ENCODE assay signal across 9 mouse cellular contexts in genomic region chr13:112752309-112752975, GRCm38 (mm10). TPM values are rescaled to one million over a fixed set of nuclear protein-coding genes. Genes with fewer than 3 reads are reported as not detected.
DNase-seq lines count a peak whose midpoint lies in the region; ATAC-seq and TF ChIP-seq lines count a peak whose summit lies in the region.
"Had no signal": no experiment of that assay in that cellular context is flagged by ENCODE, and none has a peak within 500 bp of the region (broad histone marks: within the 10 kb centered on the region; RNA-seq: fewer than 3 reads in every experiment).

No protein-coding gene starts in this region.

- TF ChIP-seq CTCF in heart, adult 2 months (IDR thresholded peaks at IDR 0.05), result no peak
- TF ChIP-seq CTCF in lung, embryonic 14.5 days (IDR thresholded peaks at IDR 0.05; ENCODE audit: low read depth), result no peak
- no peak for TF ChIP-seq CTCF in intestine, postnatal 0 days (IDR thresholded peaks at IDR 0.05; ENCODE audit: low read depth)

- 0 out of 2 replicates have a peak, but pooled peaks have one; percentile 21 for TF ChIP-seq POLR2A in heart, adult 2 months (IDR thresholded peaks at IDR 0.05; ENCODE audit: insufficient read depth, low read depth, low read length)

- no peak overlapping the region for H3K4me2 ChIP-seq in lung, embryonic 14.5 days
- H3K4me2 ChIP-seq in intestine, postnatal 0 days (replicated peaks; ENCODE audit: low read depth), result peak overlapping the region; percentile 33; the same call in 1 of the 2 replicates
- H3K4me2 ChIP-seq in stomach, embryonic 16.5 days (ENCODE audit: low read depth, low read length), result 0 out of 2 replicates have a peak overlapping the region, but pooled peaks have one; percentile 52

- TF ChIP-seq EP300 in heart, adult 2 months (IDR thresholded peaks at IDR 0.05; ENCODE audit: insufficient read depth, low read depth, low read length), result no peak

- H3K27me3 ChIP-seq in heart, adult 2 months (ENCODE audit: control insufficient read depth, insufficient read depth, low read length), result no peaks in the 10 kb centered on the region
- H3K27me3 ChIP-seq in lung, embryonic 14.5 days (ENCODE audit: insufficient read depth, low read length), result no peaks in the 10 kb centered on the region
- no peaks in the 10 kb centered on the region for H3K27me3 ChIP-seq in intestine, postnatal 0 days (replicated peaks; ENCODE audit: control insufficient read depth, insufficient read depth, low read length)
- H3K27me3 ChIP-seq in stomach, embryonic 16.5 days (ENCODE audit: control insufficient read depth, insufficient read depth, low read length), result no peaks in the 10 kb centered on the region

- whole genome bisulfite sequencing in heart, adult 2 months, result 26% methylated on average over 11 of the region's 11 CpGs
- 67% methylated on average over 11 of the region's 11 CpGs for WGBS in lung, embryonic 14.5 days
- WGBS in intestine, postnatal 0 days, result 54% methylated on average over 11 of the region's 11 CpGs
- WGBS in stomach, embryonic 16.5 days, result 53% methylated on average over 11 of the region's 11 CpGs

- H3K79me2 ChIP-seq in heart, adult 2 months (replicated peaks; ENCODE audit: control insufficient read depth, insufficient read depth, low read length), result no peaks in the 10 kb centered on the region

- no peak for DNase-seq in heart, adult 2 months
- no peak for DNase-seq in heart, adult 9 months (ENCODE audit: low spot score in 2 of 2)
- no peak for DNase-seq in lung, embryonic 14.5 days
- DNase-seq in lung, adult 18-20 months, result no peak
- DNase-seq in gastrocnemius, postnatal 10 days, result no peak
- no peak for DNase-seq in frontal cortex, postnatal 25 days (ENCODE audit: low spot score in 2 of 2)
- DNase-seq: adrenal gland, adult 8-10 months had no signal

- no peak for ATAC-seq in lung, embryonic 14.5 days (ENCODE audit: insufficient read depth)
- ATAC-seq in intestine, postnatal 0 days, result no peak
- no peak for ATAC-seq in stomach, embryonic 16.5 days (ENCODE audit: insufficient read depth, low FRiP score)

- H3K36me3 ChIP-seq in heart, adult 2 months (ENCODE audit: control insufficient read depth, insufficient read depth, low read length), result peaks cover 8% of the 10 kb centered on the region
- H3K36me3 ChIP-seq in lung, embryonic 14.5 days (ENCODE audit: insufficient read depth), result no peaks in the 10 kb centered on the region
- H3K36me3 ChIP-seq in intestine, postnatal 0 days (ENCODE audit: control insufficient read depth, insufficient read depth), result no peaks in the 10 kb centered on the region
- H3K36me3 ChIP-seq in stomach, embryonic 16.5 days (ENCODE audit: control insufficient read depth, insufficient read depth, low read length), result no peaks in the 10 kb centered on the region

- no peak overlapping the region; the same call in 1 of the 2 replicates for H3K4me3 ChIP-seq in heart, adult 2 months
- no peak overlapping the region for H3K4me3 ChIP-seq in lung, embryonic 14.5 days (ENCODE audit: low read depth, low read length)
- H3K4me3 ChIP-seq in intestine, postnatal 0 days (ENCODE audit: low read depth, low read length), result no peak overlapping the region
- H3K4me3 ChIP-seq in stomach, embryonic 16.5 days (replicated peaks; ENCODE audit: low read length), result no peak overlapping the region

- H3K4me1 ChIP-seq in heart, adult 2 months (ENCODE audit: control insufficient read depth, insufficient read depth, low read length), result peaks cover 30% of the 10 kb centered on the region
- peaks cover 26% of the 10 kb centered on the region for H3K4me1 ChIP-seq in lung, embryonic 14.5 days (ENCODE audit: insufficient read depth)
- H3K4me1 ChIP-seq in intestine, postnatal 0 days (replicated peaks; ENCODE audit: control insufficient read depth, insufficient read depth, low read length), result 0 out of 2 replicates have a peak, but pooled peaks cover 3% of the 10 kb centered on the region
- H3K4me1 ChIP-seq in stomach, embryonic 16.5 days (ENCODE audit: control insufficient read depth, insufficient read depth, low read length), result peaks cover 41% of the 10 kb centered on the region

- H3K9me3 ChIP-seq in lung, embryonic 14.5 days (ENCODE audit: low read depth, low read length), result no peaks in the 10 kb centered on the region
- no peaks in the 10 kb centered on the region for H3K9me3 ChIP-seq in intestine, postnatal 0 days (ENCODE audit: control insufficient read depth)
- H3K9me3 ChIP-seq in stomach, embryonic 16.5 days (replicated peaks; ENCODE audit: control insufficient read depth, low read length), result no peaks in the 10 kb centered on the region

- intact Hi-C loops in heart, adult 2 months (cut with DNase I), result loop anchor here (2.0 kb wide), 1 partner anchor 48 kb away; the partner anchor contains the start of gene Plpp1

- no peak overlapping the region for H3K9ac ChIP-seq in heart, adult 2 months (ENCODE audit: low read depth, low read length)
- no peak overlapping the region for H3K9ac ChIP-seq in lung, embryonic 14.5 days
- no peak overlapping the region for H3K9ac ChIP-seq in intestine, postnatal 0 days (ENCODE audit: low read depth, low read length)
- no peak overlapping the region; the same call in 1 of the 2 replicates for H3K9ac ChIP-seq in stomach, embryonic 16.5 days (ENCODE audit: low read length)

- peak overlapping the region; percentile 92 for H3K27ac ChIP-seq in heart, adult 2 months
- H3K27ac ChIP-seq in lung, embryonic 14.5 days (ENCODE audit: low read depth), result peak overlapping the region; percentile 87
- peak overlapping the region; percentile 54; the same call in 1 of the 2 replicates for H3K27ac ChIP-seq in intestine, postnatal 0 days (ENCODE audit: low read depth, low read length)
- H3K27ac ChIP-seq in stomach, embryonic 16.5 days (ENCODE audit: low read length), result peak overlapping the region; percentile 92

RNA-seq across cellular contexts. Expression of gene Plpp1, which starts 48.1 kb away (rescaled TPM):
- 10 to 100 TPM; 51.5 to 51.6 TPM for total RNA-seq in heart, adult 2 months (2021)
- 70.0 and 106 TPM in 2 replicates for polyA plus RNA-seq in heart, adult 2 months (2012; rRNA removed)
- 52.7 and 58.5 TPM in 2 replicates for polyA plus RNA-seq in lung, embryonic 14.5 days (2014; fragmentation: Nextera tagmentation; extraction: Ambion mirVana)
- 91.0 and 98.5 TPM in 2 replicates for polyA plus RNA-seq in intestine, postnatal 0 days (2015; fragmentation: Nextera tagmentation; extraction: Ambion mirVana)
- 117 and 120 TPM in 2 replicates for polyA plus RNA-seq in stomach, embryonic 16.5 days (2015; fragmentation: Nextera tagmentation; extraction: Ambion mirVana)
- 10 to 100 TPM; 78.3 to 89.9 TPM for total RNA-seq in gastrocnemius, postnatal 10 days (2021)
